Mouse (Mus musculus): ENCODE data around the gene Cep135.

Gene Cep135

DNA sequence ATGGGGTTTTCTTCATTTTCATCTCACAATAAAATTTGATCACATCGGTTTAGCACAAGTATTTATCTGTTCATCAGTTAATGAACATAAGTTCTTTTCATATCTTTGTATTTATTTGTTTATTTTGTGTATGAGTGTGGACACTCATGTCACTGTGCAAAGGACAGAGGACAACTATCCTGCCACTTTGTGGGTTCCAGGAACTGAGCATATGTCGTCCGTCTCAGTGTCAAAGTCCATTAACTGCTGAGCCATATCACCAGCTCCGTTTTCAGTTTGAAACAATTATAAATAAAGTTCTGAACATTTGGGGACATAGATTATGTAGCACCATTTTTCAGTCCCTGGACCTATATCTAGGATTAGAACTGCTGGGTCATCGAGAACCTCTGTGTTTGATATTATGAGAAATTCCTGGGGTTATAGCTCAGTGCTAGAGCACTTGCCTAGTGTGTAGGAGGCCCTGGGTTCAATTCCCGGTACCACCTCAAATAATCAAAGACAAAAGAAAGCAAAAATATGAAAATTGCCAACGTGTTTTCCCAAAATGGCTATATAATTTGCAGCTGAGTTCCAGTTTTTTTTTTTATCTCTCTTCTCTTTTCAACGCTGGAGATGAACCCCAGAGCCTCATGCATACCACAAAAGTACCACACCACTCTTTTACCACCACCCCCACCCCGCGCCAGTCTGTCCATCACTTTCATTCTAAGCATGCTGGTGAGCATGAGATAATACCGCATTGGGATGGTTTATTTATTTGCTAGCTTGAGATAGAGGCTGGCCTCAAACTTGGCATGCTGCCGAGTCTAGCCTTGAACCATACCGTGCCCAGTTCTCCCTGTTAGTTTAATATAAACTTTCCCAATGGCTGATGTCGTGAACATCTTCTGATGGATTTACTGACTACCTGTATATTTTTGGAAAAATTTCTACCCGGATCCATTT lies 96.4 kb downstream of the Cep135 start:
- no peak for DNase-seq

DNA sequence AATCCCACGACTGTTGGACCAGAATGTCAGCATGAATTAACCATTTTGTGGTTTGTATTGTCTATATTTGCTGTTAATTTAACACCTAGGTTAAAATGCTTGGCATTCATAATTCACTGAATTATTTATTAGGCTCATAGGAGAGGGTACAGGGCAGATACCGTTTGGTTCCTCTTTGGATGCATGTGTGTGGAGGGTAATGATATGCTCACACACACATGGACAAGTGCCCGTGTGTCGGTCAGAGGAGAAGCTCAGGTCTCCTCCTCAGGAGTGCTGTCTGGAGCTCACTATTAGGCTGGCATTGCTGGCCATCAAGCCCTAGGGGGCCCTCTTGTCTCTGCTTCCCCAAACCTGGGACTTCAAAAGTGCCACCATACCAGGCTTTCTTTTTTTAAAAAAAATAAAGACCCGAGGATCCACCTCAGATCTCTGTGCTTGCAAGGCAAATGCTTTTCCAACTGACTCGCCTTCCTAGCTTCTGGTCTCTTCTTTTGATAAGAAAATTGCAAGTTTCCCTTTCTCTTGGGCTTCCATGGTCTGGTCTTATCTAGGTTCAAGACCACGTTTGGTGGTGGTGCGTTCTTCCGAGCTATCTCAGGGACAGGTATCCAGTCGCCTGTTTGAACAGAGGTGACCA lies 99.6 kb downstream of the Cep135 start:
- no peak for DNase-seq

DNA sequence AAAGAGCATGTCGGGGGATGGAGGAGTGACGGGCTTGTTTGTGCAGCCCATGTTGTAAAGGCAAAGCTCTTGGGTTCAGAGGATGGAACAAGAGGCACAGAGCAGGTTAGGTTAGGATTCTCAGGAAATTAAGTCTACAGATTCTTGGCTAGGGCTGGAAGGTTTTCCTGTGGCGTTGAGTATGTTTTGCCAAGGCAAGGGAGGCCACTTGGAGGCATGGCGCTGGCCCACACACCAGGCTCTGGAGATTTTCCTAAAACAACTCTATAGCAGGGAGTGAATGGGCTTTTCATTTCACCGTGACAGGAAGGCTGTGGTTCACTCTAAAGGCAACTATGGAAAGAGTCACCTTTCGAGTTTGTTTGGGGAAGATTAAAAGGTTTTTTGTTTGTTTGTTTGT lies 100.1 kb downstream of the Cep135 start:
- no peak for DNase-seq

DNA sequence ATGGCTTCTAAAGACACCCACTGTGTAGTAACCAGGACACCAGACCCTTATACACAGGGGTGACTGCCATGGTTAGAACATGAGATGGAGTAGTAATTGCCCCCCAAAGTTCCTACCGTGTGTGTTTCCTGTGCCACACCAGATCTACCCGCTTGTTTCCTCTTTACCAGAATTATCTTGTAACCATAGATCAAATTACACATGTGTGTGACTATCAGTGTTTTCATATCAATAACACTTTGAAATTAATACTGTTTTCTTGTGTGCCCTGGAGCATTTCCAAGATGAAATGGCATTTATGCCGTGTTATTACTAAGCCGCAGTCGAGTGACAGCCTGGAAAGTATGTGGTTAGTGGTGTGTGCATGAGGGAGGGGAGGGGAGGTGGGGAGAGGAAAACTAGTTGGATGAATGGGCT lies 101.7 kb downstream of the Cep135 start:
- no peak for DNase-seq

DNA sequence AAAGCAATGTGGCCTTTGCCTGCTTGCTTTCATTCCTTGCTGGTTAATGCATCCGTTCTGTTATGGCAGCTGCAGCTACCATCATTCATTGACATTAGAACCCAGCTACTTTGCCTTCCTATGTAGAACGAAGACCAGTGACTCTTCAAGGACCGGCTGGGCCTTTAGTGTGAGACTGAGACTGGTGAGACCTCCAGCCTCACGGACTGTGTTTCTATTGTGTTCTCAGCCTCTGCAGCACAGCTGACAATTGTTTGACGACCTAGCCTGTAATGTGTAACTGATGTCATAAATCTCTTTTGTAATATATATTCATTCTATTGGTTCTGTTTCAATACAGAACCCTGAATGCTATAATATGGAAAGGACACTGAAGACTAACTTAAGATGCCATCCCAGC lies 102.8 kb downstream of the Cep135 start:
- DNase-seq: no peak

DNA sequence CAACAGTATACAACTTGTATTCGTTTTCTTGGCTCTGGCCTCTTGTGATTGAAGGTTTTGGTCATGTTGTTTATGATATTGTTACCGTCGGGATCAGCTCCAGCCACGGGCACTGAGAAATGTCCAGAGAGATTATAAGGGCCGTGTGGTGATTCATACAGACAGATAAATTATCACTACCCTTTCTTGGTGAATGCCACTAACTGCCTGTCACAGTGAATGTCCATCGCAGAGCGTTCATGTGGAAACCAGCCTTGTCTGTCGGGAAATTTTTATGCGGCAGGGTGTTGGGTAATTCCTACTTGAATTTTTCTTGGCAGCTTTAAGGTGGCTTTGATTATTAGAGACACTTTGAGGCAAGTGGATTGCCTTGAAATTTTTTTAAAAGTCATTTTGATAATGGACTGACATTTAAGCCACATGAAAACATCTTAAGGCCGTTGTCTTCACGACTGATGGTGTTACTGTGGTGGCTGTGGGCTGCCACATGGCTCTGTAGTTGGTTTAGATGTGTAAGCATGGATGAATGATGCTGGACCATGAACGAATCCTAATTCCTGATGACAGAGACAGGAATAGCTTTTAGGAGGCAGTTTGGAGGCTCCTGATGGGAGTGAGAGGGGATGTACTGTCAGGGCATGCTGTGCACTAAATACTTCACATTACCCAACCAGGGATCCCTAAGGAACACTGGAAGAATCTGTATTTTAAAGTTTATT lies 103.4 kb downstream of the Cep135 start:
- no peak for DNase-seq
